17 mouse cellular contexts compared by ENCODE assay signal in genomic region chr9:63701258-63701956, GRCm38 (mm10). TPM values are rescaled to one million over a fixed set of nuclear protein-coding genes. Genes with fewer than 3 reads are reported as not detected.
DNase-seq lines count a peak whose midpoint lies in the region; ATAC-seq and TF ChIP-seq lines count a peak whose summit lies in the region.
"Had no signal": no experiment of that assay in that cellular context is flagged by ENCODE, and none has a peak within 500 bp of the region (broad histone marks: within the 10 kb centered on the region; RNA-seq: fewer than 3 reads in every experiment).

No protein-coding gene starts in this region.

- TF ChIP-seq CTCF in lung, postnatal 0 days (IDR thresholded peaks at IDR 0.05): peak; percentile 54

- no peak overlapping the region for H3K4me3 ChIP-seq in heart, embryonic 10.5 days
- H3K4me3 ChIP-seq in lung, postnatal 0 days (ENCODE audit: low read depth, low read length): no peak overlapping the region
- H3K4me3 ChIP-seq in embryonic facial prominence, embryonic 15.5 days (replicated peaks): no peak overlapping the region
- no peak overlapping the region for H3K4me3 ChIP-seq in stomach, embryonic 15.5 days (replicated peaks)
- H3K4me3 ChIP-seq: liver, embryonic 13.5 days; midbrain, embryonic 12.5 days had no signal

- DNase-seq in heart, embryonic 10.5 days (ENCODE audit: low spot score): no peak
- no peak for DNase-seq in heart, postnatal 4 days
- DNase-seq in lung, postnatal 0 days (ENCODE audit: low spot score): peak; percentile 32
- DNase-seq in lung, postnatal 25 days (ENCODE audit: low spot score): no peak
- DNase-seq in spleen, postnatal 14 days (ENCODE audit: low spot score in 2 of 2): no peak
- DNase-seq in embryo, embryonic 9.5 days (ENCODE audit: extremely low spot score): no peak
- DNase-seq: adrenal gland, postnatal 10 days; cerebellum, adult 11 months; layer of hippocampus, adult 9-11 months; liver, embryonic 13.5 days; right cerebral cortex, postnatal 4 days; thymus, adult 2 months had no signal

- H3K4me2 ChIP-seq in lung, postnatal 0 days (replicated peaks; ENCODE audit: low read depth, low read length): no peak overlapping the region
- H3K4me2 ChIP-seq in embryonic facial prominence, embryonic 15.5 days (replicated peaks): no peak overlapping the region
- H3K4me2 ChIP-seq in stomach, embryonic 15.5 days: no peak overlapping the region
- H3K4me2 ChIP-seq: liver, embryonic 13.5 days; midbrain, embryonic 12.5 days had no signal

- WGBS in heart, embryonic 10.5 days: 80% methylated on average over 10 of the region's 10 CpGs
- WGBS in lung, postnatal 0 days: 73% methylated on average over 10 of the region's 10 CpGs
- 65% methylated on average over 10 of the region's 10 CpGs for WGBS in embryonic facial prominence, embryonic 15.5 days
- WGBS in stomach, embryonic 15.5 days: 61% methylated on average over 9 of the region's 10 CpGs

- ATAC-seq in lung, postnatal 0 days: no peak
- ATAC-seq in embryonic facial prominence, embryonic 15.5 days (ENCODE audit: insufficient number of reproducible peaks, low FRiP score, low TSS enrichment, low read depth): no peak
- ATAC-seq in stomach, embryonic 15.5 days (ENCODE audit: insufficient read depth, low FRiP score, low read depth): no peak
- ATAC-seq: CD4-positive, CD25-positive, alpha-beta regulatory T cell, adult 4 months; Patski had no signal

- no peaks in the 10 kb centered on the region for H3K9me3 ChIP-seq in heart, embryonic 10.5 days
- no peaks in the 10 kb centered on the region for H3K9me3 ChIP-seq in lung, postnatal 0 days (ENCODE audit: low read length)
- no peaks in the 10 kb centered on the region for H3K9me3 ChIP-seq in embryonic facial prominence, embryonic 15.5 days (replicated peaks)
- no peaks in the 10 kb centered on the region for H3K9me3 ChIP-seq in stomach, embryonic 15.5 days
- H3K9me3 ChIP-seq: liver, embryonic 13.5 days; midbrain, embryonic 12.5 days had no signal

- H3K4me1 ChIP-seq in heart, embryonic 10.5 days: peaks cover 95% of the 10 kb centered on the region
- H3K4me1 ChIP-seq in lung, postnatal 0 days (ENCODE audit: insufficient read depth, low read depth, low read length): peaks cover 54% of the 10 kb centered on the region
- H3K4me1 ChIP-seq in embryonic facial prominence, embryonic 15.5 days: peaks cover 68% of the 10 kb centered on the region
- peaks cover 58% of the 10 kb centered on the region for H3K4me1 ChIP-seq in stomach, embryonic 15.5 days

- no peak for TF ChIP-seq EP300 in lung, postnatal 0 days (IDR thresholded peaks at IDR 0.05)

- H3K27me3 ChIP-seq in heart, embryonic 10.5 days (ENCODE audit: insufficient read depth, poor library complexity, severe bottlenecking): no peaks in the 10 kb centered on the region
- no peaks in the 10 kb centered on the region for H3K27me3 ChIP-seq in lung, postnatal 0 days (replicated peaks; ENCODE audit: insufficient read depth, low read length)
- H3K27me3 ChIP-seq in embryonic facial prominence, embryonic 15.5 days: no peaks in the 10 kb centered on the region
- H3K27me3 ChIP-seq in stomach, embryonic 15.5 days (replicated peaks): no peaks in the 10 kb centered on the region
- H3K27me3 ChIP-seq: liver, embryonic 13.5 days; midbrain, embryonic 12.5 days; Patski had no signal

- no peak overlapping the region for H3K9ac ChIP-seq in lung, postnatal 0 days (replicated peaks; ENCODE audit: low read depth)
- H3K9ac ChIP-seq in embryonic facial prominence, embryonic 15.5 days: no peak overlapping the region
- H3K9ac ChIP-seq in stomach, embryonic 15.5 days: no peak overlapping the region
- H3K9ac ChIP-seq: liver, embryonic 13.5 days; midbrain, embryonic 12.5 days had no signal

- peak overlapping the region; percentile 49 for H3K27ac ChIP-seq in heart, embryonic 10.5 days
- no peak overlapping the region for H3K27ac ChIP-seq in lung, postnatal 0 days (ENCODE audit: low read length)
- H3K27ac ChIP-seq in embryonic facial prominence, embryonic 15.5 days (replicated peaks): peak overlapping the region; percentile 63
- 0 out of 2 replicates have a peak overlapping the region, but pooled peaks have one; percentile 16 for H3K27ac ChIP-seq in stomach, embryonic 15.5 days
- H3K27ac ChIP-seq: liver, embryonic 13.5 days; midbrain, embryonic 12.5 days had no signal

- H3K36me3 ChIP-seq in heart, embryonic 10.5 days: peaks cover 4% of the 10 kb centered on the region; the same call in 1 of the 2 replicates
- H3K36me3 ChIP-seq in lung, postnatal 0 days (ENCODE audit: insufficient read depth, low read length): no peaks in the 10 kb centered on the region
- H3K36me3 ChIP-seq in embryonic facial prominence, embryonic 15.5 days: no peaks in the 10 kb centered on the region
- 0 out of 2 replicates have a peak, but pooled peaks cover 3% of the 10 kb centered on the region for H3K36me3 ChIP-seq in stomach, embryonic 15.5 days
- H3K36me3 ChIP-seq: midbrain, embryonic 12.5 days had no signal

RNA-seq across cellular contexts. Expression of gene Smad3, which starts 56.4 kb away (rescaled TPM):
- polyA plus RNA-seq in heart, embryonic 10.5 days (2016; fragmentation: Nextera tagmentation; extraction: Ambion mirVana): 15.2 and 20.0 TPM in 2 replicates
- 10 to 100 TPM; 20.7 to 20.9 TPM for total RNA-seq in heart, postnatal 4 days (2021)
- polyA plus RNA-seq in lung, postnatal 0 days (2015; fragmentation: Nextera tagmentation; extraction: Ambion mirVana): 11.8 and 12.3 TPM in 2 replicates
- 23.5 and 25.4 TPM in 2 replicates for polyA plus RNA-seq in embryonic facial prominence, embryonic 15.5 days (2015; fragmentation: Nextera tagmentation; extraction: Ambion mirVana)
- polyA plus RNA-seq in stomach, embryonic 15.5 days (2015; fragmentation: Nextera tagmentation; extraction: Ambion mirVana): 17.5 and 19.6 TPM in 2 replicates
